Mouse (Mus musculus) kidney, embryonic 14.5 days (tissue): ENCODE measurements around the gene Gprasp2. TPM values are rescaled to one million over a fixed set of nuclear protein-coding genes. Genes with fewer than 3 reads are reported as not detected.
"Not testable (repeated sequence)": the region's sequence is repeated elsewhere in the genome, so short reads cannot be mapped to it uniquely, and the experiment has no call there.

ENCODE experiments used
- ATAC-seq: fragments of 200-750 bp; cut with Nextera tagmentation; 2 replicates; pipeline ENCODE4 v1.8.0; 2017; ENCODE audit warnings: moderate number of reproducible peaks, mild to moderate bottlenecking, moderate TSS enrichment, moderate library complexity; ENCODE audit not compliant: low FRiP score, low TSS enrichment
- H3K27ac ChIP-seq: fragments of 300-500 bp; sonication (generic); 2 replicates; pipeline ENCODE4 v1.5.1; 2014; ENCODE audit warnings: low read depth, mild to moderate bottlenecking, low read length, moderate library complexity, mixed read lengths
- H3K27me3 ChIP-seq: fragments of 300-500 bp; sonication (generic); 2 replicates; pipeline ENCODE4 v1.6.1; 2014; ENCODE audit warnings: mild to moderate bottlenecking, low read length; ENCODE audit not compliant: control insufficient read depth, insufficient read depth
- H3K36me3 ChIP-seq: fragments of 300-500 bp; sonication (generic); 2 replicates; pipeline ENCODE4 v1.6.1; 2014; ENCODE audit warnings: low read length, mixed read lengths; ENCODE audit not compliant: control insufficient read depth, insufficient read depth
- H3K4me1 ChIP-seq: fragments of 300-500 bp; sonication (generic); 2 replicates; pipeline ENCODE4 v1.6.1; 2014; ENCODE audit warnings: low read length, mixed read lengths; ENCODE audit not compliant: control insufficient read depth, insufficient read depth
- H3K4me2 ChIP-seq: fragments of 300-500 bp; sonication (generic); replicated peaks from 2 replicates; pipeline ENCODE4 v1.6.1; 2014; ENCODE audit warnings: low read depth, mild to moderate bottlenecking, low read length
- H3K4me3 ChIP-seq: fragments of 300-500 bp; sonication (generic); 2 replicates; pipeline ENCODE4 v1.5.1; 2014; ENCODE audit warnings: mild to moderate bottlenecking, low read length
- H3K9ac ChIP-seq: fragments of 300-500 bp; sonication (generic); 2 replicates; pipeline ENCODE4 v1.6.1; 2014; ENCODE audit warnings: low read depth, mild to moderate bottlenecking, low read length, moderate library complexity
- H3K9me3 ChIP-seq: fragments of 300-500 bp; sonication (generic); 2 replicates; pipeline ENCODE4 v1.6.1; 2016; ENCODE audit warnings: low read length; ENCODE audit not compliant: control insufficient read depth
- WGBS: fragments of 180-500 bp; shearing (Covaris S2); extraction: QIAGEN DNeasy Blood & Tissue Kit; methylation state at CpG from one replicate; pipeline ENCODE4 v1.1.7; 2014; 5-methylcytosine and 5-hydroxymethylcytosine counted together
- polyA plus RNA-seq: library from polyadenylated mRNA; unstranded; fragments of >200 nt; fragmentation: Nextera tagmentation; extraction: Ambion mirVana; gene quantifications from 2 replicates; pipeline ENCODE4 v1.2.1, GENCODE M21; 2014

Gprasp2 gene
- polyA plus RNA-seq, 1 experiment from 2014 or later, result 21.6 TPM

- H3K27ac ChIP-seq, H3K4me2 ChIP-seq, H3K9ac ChIP-seq, H3K36me3 ChIP-seq, H3K27me3 ChIP-seq, H3K4me3 ChIP-seq, H3K4me1 ChIP-seq, H3K9me3 ChIP-seq, ATAC-seq: not testable (repeated sequence)
- WGBS, result 53% methylated on average over 1 of the region's 1 CpGs
Observed at GRCm38 (mm10) chrX:135835896-135836295, 2.9 kb upstream of the Gprasp2 start.

GRCm38 (mm10) chrX:135837896-135838295 is 938 bp upstream of the Gprasp2 start:
- Histone ChIP-seq H3K4me1 (no peaks in the 10 kb centered on the region), H3K27me3 (no peaks in the 10 kb centered on the region), H3K9ac (no peak overlapping the region), H3K4me3 (no peak overlapping the region), H3K4me2 (0 out of 2 replicates have a peak overlapping the region, but pooled peaks have one; percentile 55), H3K27ac (no peak overlapping the region), H3K36me3 (no peaks in the 10 kb centered on the region), H3K9me3 (no peaks in the 10 kb centered on the region)
- WGBS, result 76% methylated on average over 2 of the region's 2 CpGs
- no peak for ATAC-seq

- H3K27me3 ChIP-seq, H3K27ac ChIP-seq, H3K4me1 ChIP-seq, H3K9me3 ChIP-seq, H3K36me3 ChIP-seq: not testable (repeated sequence)
- H3K9ac ChIP-seq, result peak overlapping the region; percentile 42; the same call in 1 of the 2 replicates
- 22% methylated on average over 10 of the region's 17 CpGs for WGBS
- H3K4me2 ChIP-seq, result peak overlapping the region; percentile 55
- peak overlapping the region; percentile 40 for H3K4me3 ChIP-seq
- ATAC-seq, result peak; percentile 22; the same call in 1 of the 2 replicates
Observed at GRCm38 (mm10) chrX:135839397-135840391, 860 bp downstream of the Gprasp2 start.

- not testable (repeated sequence) for H3K9ac ChIP-seq, H3K27me3 ChIP-seq, H3K4me3 ChIP-seq, H3K4me1 ChIP-seq, H3K36me3 ChIP-seq, ATAC-seq, H3K9me3 ChIP-seq, H3K27ac ChIP-seq, H3K4me2 ChIP-seq
- 76% methylated on average over 9 of the region's 9 CpGs for WGBS
Observed at GRCm38 (mm10) chrX:135866806-135867205, 28.0 kb downstream of the Gprasp2 start.

GRCm38 (mm10) chrX:135876679-135877078 is 37.8 kb downstream of the Gprasp2 start:
- H3K4me3 ChIP-seq, result no peak overlapping the region
- ATAC-seq, result no peak
- WGBS, result 83% methylated on average over 1 of the region's 1 CpGs

GRCm38 (mm10) chrX:135879626-135880025 is 40.8 kb downstream of the Gprasp2 start:
- no peak overlapping the region for H3K4me3 ChIP-seq
- 87% methylated on average over 1 of the region's 1 CpGs for WGBS
- no peaks in the 10 kb centered on the region for H3K9me3 ChIP-seq
- no peaks in the 10 kb centered on the region for H3K27me3 ChIP-seq
- ATAC-seq, result no peak
- no peaks in the 10 kb centered on the region for H3K4me1 ChIP-seq
- no peak overlapping the region for H3K27ac ChIP-seq
- H3K36me3 ChIP-seq, result no peaks in the 10 kb centered on the region
- H3K4me2 ChIP-seq, result no peak overlapping the region
- H3K9ac ChIP-seq, result no peak overlapping the region

More at GRCm38 (mm10) chrX:135876679-135877078, 37.8 kb downstream of the Gprasp2 start:
- H3K4me2 ChIP-seq, result no peak overlapping the region
- no peaks in the 10 kb centered on the region for H3K36me3 ChIP-seq
- H3K9me3 ChIP-seq, result no peaks in the 10 kb centered on the region
- H3K27ac ChIP-seq, result no peak overlapping the region
- no peaks in the 10 kb centered on the region for H3K4me1 ChIP-seq
- H3K27me3 ChIP-seq, result no peaks in the 10 kb centered on the region
- H3K9ac ChIP-seq, result no peak overlapping the region

GRCm38 (mm10) chrX:135885411-135886233 is 46.8 kb downstream of the Gprasp2 start:
- Histone ChIP-seq H3K9ac (peak overlapping the region; percentile 78), H3K27me3 (no peaks in the 10 kb centered on the region), H3K36me3 (peaks cover 21% of the 10 kb centered on the region), H3K27ac (peak overlapping the region; percentile 69), H3K4me1 (no peaks in the 10 kb centered on the region), H3K4me2 (peak overlapping the region; percentile 41), H3K4me3 (peak overlapping the region; percentile 64), H3K9me3 (no peaks in the 10 kb centered on the region)
- 32% methylated on average over 41 of the region's 41 CpGs for WGBS
- peak; percentile 99 for ATAC-seq

GRCm38 (mm10) chrX:135886234-135886585 is 47.4 kb downstream of the Gprasp2 start:
- Histone ChIP-seq H3K27me3 (no peaks in the 10 kb centered on the region), H3K4me1 (no peaks in the 10 kb centered on the region), H3K4me3 (peak overlapping the region; percentile 64), H3K9ac (peak overlapping the region; percentile 78), H3K4me2 (peak overlapping the region; percentile 41), H3K9me3 (no peaks in the 10 kb centered on the region), H3K27ac (peak overlapping the region; percentile 51; the same call in 1 of the 2 replicates), H3K36me3 (peaks cover 21% of the 10 kb centered on the region)
- ATAC-seq, result no peak; the same call in 1 of the 2 replicates
- 23% methylated on average over 11 of the region's 11 CpGs for WGBS
